Mouse (Mus musculus): ENCODE results near the gene Keap1. TPM values are rescaled to one million over a fixed set of nuclear protein-coding genes. Genes with fewer than 3 reads are reported as not detected.
A peak's percentile ranks its signal among the peaks of the same experiment; 100 is the strongest.

The Keap1 gene
- total and polyA plus RNA-seq, 2 experiments from 2014 or later: 67.0 to 72.7 TPM

GRCm38 (mm10) chr9:21185436-21185835, 53.7 kb downstream of the Keap1 start:
- no peak overlapping the region for H3K4me3 ChIP-seq (ENCODE audit: low read depth, low read length)
- WGBS: 93% methylated on average over 5 of the region's 5 CpGs
- H3K9me3 ChIP-seq (ENCODE audit: low read length): no peaks in the 10 kb centered on the region
- H3K36me3 ChIP-seq (ENCODE audit: insufficient read depth): no peaks in the 10 kb centered on the region
- TF ChIP-seq CTCF (IDR thresholded peaks at IDR 0.05; ENCODE audit: low read depth): no peak
- ATAC-seq (no peak), DNase-seq (no peak)
- H3K9ac ChIP-seq: no peak overlapping the region
- H3K4me2 ChIP-seq (ENCODE audit: low read depth): no peak overlapping the region
- no peaks in the 10 kb centered on the region for H3K4me1 ChIP-seq (ENCODE audit: insufficient read depth)
- H3K27ac ChIP-seq (ENCODE audit: low read depth, low read length): no peak overlapping the region
- H3K27me3 ChIP-seq (ENCODE audit: insufficient read depth, low read length): no peaks in the 10 kb centered on the region

GRCm38 (mm10) chr9:21184733-21185132, 54.4 kb downstream of the Keap1 start:
- WGBS: 25% methylated on average over 2 of the region's 2 CpGs
- Histone ChIP-seq H3K9ac (no peak overlapping the region), H3K27me3 (ENCODE audit: insufficient read depth, low read length) (no peaks in the 10 kb centered on the region), H3K36me3 (ENCODE audit: insufficient read depth) (no peaks in the 10 kb centered on the region), H3K4me1 (ENCODE audit: insufficient read depth) (no peaks in the 10 kb centered on the region), H3K4me2 (ENCODE audit: low read depth) (peak overlapping the region; percentile 17; the same call in 1 of the 2 replicates), H3K9me3 (ENCODE audit: low read length) (no peaks in the 10 kb centered on the region), H3K27ac (ENCODE audit: low read depth, low read length) (no peak overlapping the region), H3K4me3 (ENCODE audit: low read depth, low read length) (no peak overlapping the region)
- no peak for TF ChIP-seq CTCF (IDR thresholded peaks at IDR 0.05; ENCODE audit: low read depth)
- DNase-seq (no peak), ATAC-seq (no peak)

GRCm38 (mm10) chr9:21183905-21184413, 55.2 kb downstream of the Keap1 start:
- 8% methylated on average over 32 of the region's 34 CpGs for WGBS
- no peak overlapping the region for H3K27ac ChIP-seq (ENCODE audit: low read depth, low read length)
- no peaks in the 10 kb centered on the region for H3K36me3 ChIP-seq (ENCODE audit: insufficient read depth)
- H3K4me1 ChIP-seq (ENCODE audit: insufficient read depth): no peaks in the 10 kb centered on the region
- TF ChIP-seq CTCF (IDR thresholded peaks at IDR 0.05; ENCODE audit: low read depth): no peak
- H3K27me3 ChIP-seq (ENCODE audit: insufficient read depth, low read length): no peaks in the 10 kb centered on the region
- H3K4me3 ChIP-seq (ENCODE audit: low read depth, low read length): no peak overlapping the region
- H3K9me3 ChIP-seq (ENCODE audit: low read length): no peaks in the 10 kb centered on the region
- ATAC-seq (no peak; the same call in 1 of the 2 replicates), DNase-seq (no peak)
- H3K9ac ChIP-seq: no peak overlapping the region
- peak overlapping the region; percentile 17; the same call in 1 of the 2 replicates for H3K4me2 ChIP-seq (ENCODE audit: low read depth)

- Histone ChIP-seq H3K9ac (no peak overlapping the region), H3K9me3 (ENCODE audit: low read length) (no peaks in the 10 kb centered on the region), H3K4me1 (ENCODE audit: insufficient read depth) (no peaks in the 10 kb centered on the region), H3K36me3 (ENCODE audit: insufficient read depth) (no peaks in the 10 kb centered on the region), H3K4me2 (ENCODE audit: low read depth) (no peak overlapping the region), H3K27me3 (ENCODE audit: insufficient read depth, low read length) (no peaks in the 10 kb centered on the region), H3K27ac (ENCODE audit: low read depth, low read length) (no peak overlapping the region), H3K4me3 (ENCODE audit: low read depth, low read length) (no peak overlapping the region)
- no peak for TF ChIP-seq CTCF (IDR thresholded peaks at IDR 0.05; ENCODE audit: low read depth)
- 86% methylated on average over 6 of the region's 6 CpGs for WGBS
- no peak for DNase-seq
- no peak for ATAC-seq
These were observed 55.7 kb downstream of the Keap1 start for GRCm38 (mm10) chr9:21183421-21183820.

- DNase-seq (no peak), ATAC-seq (no peak)
- WGBS: 10% methylated on average over 48 of the region's 48 CpGs
- Histone ChIP-seq H3K4me2 (ENCODE audit: low read depth) (no peak overlapping the region), H3K9ac (no peak overlapping the region), H3K9me3 (ENCODE audit: low read length) (no peaks in the 10 kb centered on the region), H3K27me3 (ENCODE audit: insufficient read depth, low read length) (no peaks in the 10 kb centered on the region), H3K4me3 (ENCODE audit: low read depth, low read length) (no peak overlapping the region), H3K27ac (ENCODE audit: low read depth, low read length) (no peak overlapping the region), H3K4me1 (ENCODE audit: insufficient read depth) (no peaks in the 10 kb centered on the region), H3K36me3 (ENCODE audit: insufficient read depth) (no peaks in the 10 kb centered on the region)
- no peak for TF ChIP-seq CTCF (IDR thresholded peaks at IDR 0.05; ENCODE audit: low read depth)
These were observed 57.5 kb downstream of the Keap1 start for GRCm38 (mm10) chr9:21181421-21182220.

GRCm38 (mm10) chr9:21180841-21181240, 58.3 kb downstream of the Keap1 start:
- ATAC-seq: no peak
- no peaks in the 10 kb centered on the region for H3K36me3 ChIP-seq (ENCODE audit: insufficient read depth)
- H3K4me1 ChIP-seq (ENCODE audit: insufficient read depth): no peaks in the 10 kb centered on the region
- H3K9ac ChIP-seq: no peak overlapping the region
- no peak overlapping the region for H3K4me3 ChIP-seq (ENCODE audit: low read depth, low read length)
- TF ChIP-seq CTCF (IDR thresholded peaks at IDR 0.05; ENCODE audit: low read depth): no peak
- H3K4me2 ChIP-seq (ENCODE audit: low read depth): no peak overlapping the region
- no peak for DNase-seq
- no peak overlapping the region for H3K27ac ChIP-seq (ENCODE audit: low read depth, low read length)
- H3K9me3 ChIP-seq (ENCODE audit: low read length): no peaks in the 10 kb centered on the region
- WGBS: 61% methylated on average over 1 of the region's 1 CpGs
- H3K27me3 ChIP-seq (ENCODE audit: insufficient read depth, low read length): no peaks in the 10 kb centered on the region

- Histone ChIP-seq H3K4me2 (ENCODE audit: low read depth) (no peak overlapping the region), H3K4me1 (ENCODE audit: insufficient read depth) (no peaks in the 10 kb centered on the region), H3K9ac (no peak overlapping the region), H3K4me3 (ENCODE audit: low read depth, low read length) (no peak overlapping the region), H3K27ac (ENCODE audit: low read depth, low read length) (no peak overlapping the region), H3K9me3 (ENCODE audit: low read length) (no peaks in the 10 kb centered on the region), H3K27me3 (ENCODE audit: insufficient read depth, low read length) (no peaks in the 10 kb centered on the region), H3K36me3 (ENCODE audit: insufficient read depth) (no peaks in the 10 kb centered on the region)
- TF ChIP-seq CTCF (IDR thresholded peaks at IDR 0.05; ENCODE audit: low read depth): no peak
- no peak for DNase-seq
- ATAC-seq: no peak
- WGBS: 73% methylated on average over 4 of the region's 4 CpGs
These were observed 58.8 kb downstream of the Keap1 start for GRCm38 (mm10) chr9:21180402-21180801.

Other genes starting within 250 kb of the Keap1 start
- gene Mrpl4, start 236.6 kb downstream of the Keap1 start, total RNA-seq (2014; rRNA removed): 59.9 and 77.8 TPM in 2 replicates
- 101 and 111 TPM in 2 replicates for gene Mrpl4, start 236.6 kb downstream of the Keap1 start, polyA plus RNA-seq (2015; fragmentation: Nextera tagmentation; extraction: Ambion mirVana)
- gene Icam1, start 223.4 kb downstream of the Keap1 start, total RNA-seq (2014; rRNA removed): 3.2 and 3.7 TPM in 2 replicates
- gene Icam1, start 223.4 kb downstream of the Keap1 start, polyA plus RNA-seq (2015; fragmentation: Nextera tagmentation; extraction: Ambion mirVana): 3.1 and 3.6 TPM in 2 replicates
- gene Icam4, start 210.0 kb downstream of the Keap1 start, total RNA-seq (2014; rRNA removed): not detected in 2 replicates
- not detected in 2 replicates for gene Icam4, start 210.0 kb downstream of the Keap1 start, polyA plus RNA-seq (2015; fragmentation: Nextera tagmentation; extraction: Ambion mirVana)
- 17.2 and 19.4 TPM in 2 replicates for gene Icam5, start 207.3 kb downstream of the Keap1 start, total RNA-seq (2014; rRNA removed)
- gene Icam5, start 207.3 kb downstream of the Keap1 start, polyA plus RNA-seq (2015; fragmentation: Nextera tagmentation; extraction: Ambion mirVana): 8.2 and 10.3 TPM in 2 replicates
- gene Zglp1, start 172.3 kb downstream of the Keap1 start, total RNA-seq (2014; rRNA removed): not detected in 2 replicates
- gene Zglp1, start 172.3 kb downstream of the Keap1 start, polyA plus RNA-seq (2015; fragmentation: Nextera tagmentation; extraction: Ambion mirVana): 0.56 and 0.84 TPM in 2 replicates
- gene Gm49373, start 166.3 kb downstream of the Keap1 start, total RNA-seq (2014; rRNA removed): 1.5 and 2.6 TPM in 2 replicates
- gene Gm49373, start 166.3 kb downstream of the Keap1 start, polyA plus RNA-seq (2015; fragmentation: Nextera tagmentation; extraction: Ambion mirVana): 0.74 and 0.79 TPM in 2 replicates
- gene Fdx1l, start 165.7 kb downstream of the Keap1 start, total RNA-seq (2014; rRNA removed): 63.2 and 69.2 TPM in 2 replicates
- gene Fdx1l, start 165.7 kb downstream of the Keap1 start, polyA plus RNA-seq (2015; fragmentation: Nextera tagmentation; extraction: Ambion mirVana): 79.4 and 94.9 TPM in 2 replicates
- gene Gm38431, start 147.4 kb downstream of the Keap1 start, total RNA-seq (2014; rRNA removed): 0.43 and 3.4 TPM in 2 replicates
- gene Gm38431, start 147.4 kb downstream of the Keap1 start, polyA plus RNA-seq (2015; fragmentation: Nextera tagmentation; extraction: Ambion mirVana): 0.34 and 0.44 TPM in 2 replicates
- gene Raver1, start 147.4 kb downstream of the Keap1 start, total RNA-seq (2014; rRNA removed): 24.5 and 40.3 TPM in 2 replicates
- 23.2 and 24.3 TPM in 2 replicates for gene Raver1, start 147.4 kb downstream of the Keap1 start, polyA plus RNA-seq (2015; fragmentation: Nextera tagmentation; extraction: Ambion mirVana)
- gene Tyk2, start 108.1 kb downstream of the Keap1 start, total RNA-seq (2014; rRNA removed): 9.4 and 11.0 TPM in 2 replicates
- gene Tyk2, start 108.1 kb downstream of the Keap1 start, polyA plus RNA-seq (2015; fragmentation: Nextera tagmentation; extraction: Ambion mirVana): 3.8 and 5.0 TPM in 2 replicates
- 39.5 and 42.1 TPM in 2 replicates for gene Cdc37, start 89.4 kb downstream of the Keap1 start, total RNA-seq (2014; rRNA removed)
- 186 and 191 TPM in 2 replicates for gene Cdc37, start 89.4 kb downstream of the Keap1 start, polyA plus RNA-seq (2015; fragmentation: Nextera tagmentation; extraction: Ambion mirVana)
- gene Pde4a, start 73.6 kb downstream of the Keap1 start, total RNA-seq (2014; rRNA removed): 19.8 and 20.0 TPM in 2 replicates
- 26.2 and 41.6 TPM in 2 replicates for gene Pde4a, start 73.6 kb downstream of the Keap1 start, polyA plus RNA-seq (2015; fragmentation: Nextera tagmentation; extraction: Ambion mirVana)
- 2.7 and 2.8 TPM in 2 replicates for gene S1pr5, start 9.1 kb upstream of the Keap1 start, total RNA-seq (2014; rRNA removed)
- gene S1pr5, start 9.1 kb upstream of the Keap1 start, polyA plus RNA-seq (2015; fragmentation: Nextera tagmentation; extraction: Ambion mirVana): 1.9 and 2.3 TPM in 2 replicates
- 18.7 and 19.5 TPM in 2 replicates for gene Atg4d, start 25.9 kb upstream of the Keap1 start, total RNA-seq (2014; rRNA removed)
- gene Atg4d, start 25.9 kb upstream of the Keap1 start, polyA plus RNA-seq (2015; fragmentation: Nextera tagmentation; extraction: Ambion mirVana): 19.9 and 26.4 TPM in 2 replicates
- gene Kri1, start 48.6 kb upstream of the Keap1 start, total RNA-seq (2014; rRNA removed): 27.6 and 28.1 TPM in 2 replicates
- 7.1 and 11.9 TPM in 2 replicates for gene Kri1, start 48.6 kb upstream of the Keap1 start, polyA plus RNA-seq (2015; fragmentation: Nextera tagmentation; extraction: Ambion mirVana)
- 65.1 and 69.4 TPM in 2 replicates for gene Cdkn2d, start 52.0 kb upstream of the Keap1 start, total RNA-seq (2014; rRNA removed)
- gene Cdkn2d, start 52.0 kb upstream of the Keap1 start, polyA plus RNA-seq (2015; fragmentation: Nextera tagmentation; extraction: Ambion mirVana): 104 and 118 TPM in 2 replicates
- 2.6 and 4.2 TPM in 2 replicates for gene Ap1m2, start 73.0 kb upstream of the Keap1 start, total RNA-seq (2014; rRNA removed)
- gene Ap1m2, start 73.0 kb upstream of the Keap1 start, polyA plus RNA-seq (2015; fragmentation: Nextera tagmentation; extraction: Ambion mirVana): 2.4 and 2.9 TPM in 2 replicates
- gene Slc44a2, start 81.3 kb upstream of the Keap1 start, total RNA-seq (2014; rRNA removed): 55.2 and 63.1 TPM in 2 replicates
- gene Slc44a2, start 81.3 kb upstream of the Keap1 start, polyA plus RNA-seq (2015; fragmentation: Nextera tagmentation; extraction: Ambion mirVana): 40.8 and 48.9 TPM in 2 replicates
- gene Ilf3, start 128.5 kb upstream of the Keap1 start, total RNA-seq (2014; rRNA removed): 114 and 135 TPM in 2 replicates
- 191 and 214 TPM in 2 replicates for gene Ilf3, start 128.5 kb upstream of the Keap1 start, polyA plus RNA-seq (2015; fragmentation: Nextera tagmentation; extraction: Ambion mirVana)
- 37.7 and 51.7 TPM in 2 replicates for gene Qtrt1, start 172.5 kb upstream of the Keap1 start, total RNA-seq (2014; rRNA removed)
- 34.8 and 43.9 TPM in 2 replicates for gene Qtrt1, start 172.5 kb upstream of the Keap1 start, polyA plus RNA-seq (2015; fragmentation: Nextera tagmentation; extraction: Ambion mirVana)
- 65.6 and 68.5 TPM in 2 replicates for gene Dnm2, start 185.5 kb upstream of the Keap1 start, total RNA-seq (2014; rRNA removed)
- 56.0 and 64.0 TPM in 2 replicates for gene Dnm2, start 185.5 kb upstream of the Keap1 start, polyA plus RNA-seq (2015; fragmentation: Nextera tagmentation; extraction: Ambion mirVana)

Measured in forebrain, postnatal 0 days (tissue).